Mouse (Mus musculus): ENCODE results near the gene Slc24a5.

Slc24a5 gene

GRCm38 (mm10) chr2:125122288-125122623 lies 54.3 kb downstream of the Slc24a5 start:
- no peak for DNase-seq

GRCm38 (mm10) chr2:125122624-125123476 lies 54.9 kb downstream of the Slc24a5 start:
- peak; percentile 55 to 64 for DNase-seq

GRCm38 (mm10) chr2:125123477-125123852 lies 55.5 kb downstream of the Slc24a5 start, which contains the start of gene Myef2:
Myef2 (minus strand) TSS chr2:125123661.
- DNase-seq, result peak; percentile 89 to 91

GRCm38 (mm10) chr2:125125824-125126223 lies 57.9 kb downstream of the Slc24a5 start:
- no peak for DNase-seq

GRCm38 (mm10) chr2:125126792-125127191 lies 58.9 kb downstream of the Slc24a5 start:
- no peak for DNase-seq

GRCm38 (mm10) chr2:125134113-125134512 lies 66.2 kb downstream of the Slc24a5 start:
- DNase-seq, result no peak

GRCm38 (mm10) chr2:125135903-125136811 lies 68.2 kb downstream of the Slc24a5 start, which contains the start of gene Ctxn2:
Ctxn2 (plus strand) TSS chr2:125136692.
- peak; percentile 70 to 74 for DNase-seq

- no peak for DNase-seq
Observed at GRCm38 (mm10) chr2:125136846-125137245, 68.9 kb downstream of the Slc24a5 start.
